Mouse (Mus musculus) spleen, adult 18-20 months (tissue): ENCODE results near the gene Atp2a2.

Source experiments
- DNase-seq, 2 experiments: peaks; one replicate each; pipeline ENCODE4 v3.0.0; 2022; ENCODE audit warnings: mixed read lengths in 2 of 2

Gene Atp2a2

GRCm38 (mm10) chr5:122519043-122519660 lies 17.1 kb upstream of the Atp2a2 start:
- DNase-seq, result no peak

GRCm38 (mm10) chr5:122518247-122518646 lies 16.2 kb upstream of the Atp2a2 start:
- DNase-seq, result no peak

GRCm38 (mm10) chr5:122516901-122517300 lies 14.9 kb upstream of the Atp2a2 start:
- DNase-seq, result no peak

GRCm38 (mm10) chr5:122516029-122516730 lies 14.2 kb upstream of the Atp2a2 start:
- DNase-seq, result no peak

GRCm38 (mm10) chr5:122514127-122514521 lies 12.1 kb upstream of the Atp2a2 start:
- DNase-seq, result no peak

GRCm38 (mm10) chr5:122513421-122514126 lies 11.5 kb upstream of the Atp2a2 start:
- no peak for DNase-seq

- no peak for DNase-seq
These were observed 10.0 kb upstream of the Atp2a2 start for GRCm38 (mm10) chr5:122512011-122512410.

GRCm38 (mm10) chr5:122511405-122511804 lies 9.4 kb upstream of the Atp2a2 start:
- DNase-seq, result no peak

- no peak for DNase-seq
These were observed 8.7 kb upstream of the Atp2a2 start for GRCm38 (mm10) chr5:122510651-122511157.

GRCm38 (mm10) chr5:122509608-122510007 lies 7.6 kb upstream of the Atp2a2 start:
- no peak for DNase-seq

- no peak for DNase-seq
These were observed 6.9 kb upstream of the Atp2a2 start for GRCm38 (mm10) chr5:122508861-122509306.

GRCm38 (mm10) chr5:122507396-122507795 lies 5.4 kb upstream of the Atp2a2 start:
- no peak for DNase-seq

- DNase-seq, result no peak
These were observed 4.4 kb upstream of the Atp2a2 start for GRCm38 (mm10) chr5:122506462-122506861.

- DNase-seq, result no peak
These were observed 3.5 kb upstream of the Atp2a2 start for GRCm38 (mm10) chr5:122505554-122505953.

- DNase-seq, result no peak
These were observed 1.7 kb upstream of the Atp2a2 start for GRCm38 (mm10) chr5:122503760-122504119.

GRCm38 (mm10) chr5:122503015-122503759 lies 1.2 kb upstream of the Atp2a2 start:
- DNase-seq, result no peak

- peak in 1 of 2 experiments; percentile 38 for DNase-seq
These were observed 636 bp downstream of the Atp2a2 start for GRCm38 (mm10) chr5:122501101-122502076.

GRCm38 (mm10) chr5:122500563-122500962 lies 1.5 kb downstream of the Atp2a2 start:
- DNase-seq, result no peak

GRCm38 (mm10) chr5:122500141-122500540 lies 1.9 kb downstream of the Atp2a2 start:
- DNase-seq, result no peak

GRCm38 (mm10) chr5:122498046-122498445 lies 4.0 kb downstream of the Atp2a2 start:
- DNase-seq, result no peak

- no peak for DNase-seq
These were observed 5.0 kb downstream of the Atp2a2 start for GRCm38 (mm10) chr5:122496990-122497389.

- no peak for DNase-seq
These were observed 7.6 kb downstream of the Atp2a2 start for GRCm38 (mm10) chr5:122494449-122494848.
